Mouse (Mus musculus) spleen, adult 2 months (tissue): ENCODE data around the gene Sec14l2.

ENCODE experiments used
- CTCF ChIP-seq: fragments of 200-500 bp; IDR thresholded peaks from 2 replicates; pipeline ENCODE4 v1.5.1; 2011; ENCODE audit warnings: mild to moderate bottlenecking, inconsistent platforms; ENCODE audit not compliant: insufficient read depth, insufficient read length, insufficient replicate concordance; ENCODE audit errors: extremely low read depth
- POLR2A ChIP-seq: fragments of 200-500 bp; IDR thresholded peaks from 2 replicates; pipeline ENCODE4 v1.6.1; 2011; ENCODE audit warnings: low read depth, low read length, inconsistent platforms

DNA sequence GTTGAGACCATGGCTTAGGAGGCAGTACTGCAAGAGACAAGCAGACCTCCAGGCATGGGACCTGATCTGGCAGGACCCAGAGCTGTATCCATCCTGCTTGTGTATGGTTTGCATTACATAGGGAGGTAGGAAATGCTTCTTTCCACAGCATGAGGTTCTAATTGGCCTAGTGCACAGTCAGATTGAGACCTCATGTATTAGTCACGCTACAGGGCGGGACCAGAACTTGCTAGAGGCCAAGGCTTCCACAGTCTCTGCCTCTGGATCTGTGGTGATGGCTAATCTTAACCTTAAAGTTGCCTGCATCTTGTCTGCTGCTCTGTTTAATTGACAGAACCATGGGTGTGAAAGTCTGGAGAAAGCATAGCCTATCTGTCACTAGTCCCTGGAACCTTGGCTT is 41.5 kb upstream of the Sec14l2 start:
- TF ChIP-seq CTCF (no peak), POLR2A (no peak)
